Mouse (Mus musculus): Measurements from ENCODE around the gene Kctd14. TPM values are rescaled to one million over a fixed set of nuclear protein-coding genes. Genes with fewer than 3 reads are reported as not detected.
"Not testable (repeated sequence)": the region's sequence is repeated elsewhere in the genome, so short reads cannot be mapped to it uniquely, and the experiment has no call there.

Kctd14 gene
- polyA plus RNA-seq (2011; ENCODE audit: insufficient read depth, insufficient read length, low read depth, missing spikeins): not detected in 2 replicates

- not testable (repeated sequence) for H3K36me3 ChIP-seq (ENCODE audit: control insufficient read depth, insufficient read depth, low read length, poor library complexity, severe bottlenecking); H3K9me3 ChIP-seq (replicated peaks; ENCODE audit: control insufficient read depth, insufficient read depth, low read length, poor library complexity, severe bottlenecking); H3K27ac ChIP-seq (ENCODE audit: insufficient read depth, low read length)
Observed at GRCm38 (mm10) chr7:97451023-97451422, at the start of gene Kctd14. Gene Kctd14 (plus strand): TSS chr7:97451323.

DNA sequence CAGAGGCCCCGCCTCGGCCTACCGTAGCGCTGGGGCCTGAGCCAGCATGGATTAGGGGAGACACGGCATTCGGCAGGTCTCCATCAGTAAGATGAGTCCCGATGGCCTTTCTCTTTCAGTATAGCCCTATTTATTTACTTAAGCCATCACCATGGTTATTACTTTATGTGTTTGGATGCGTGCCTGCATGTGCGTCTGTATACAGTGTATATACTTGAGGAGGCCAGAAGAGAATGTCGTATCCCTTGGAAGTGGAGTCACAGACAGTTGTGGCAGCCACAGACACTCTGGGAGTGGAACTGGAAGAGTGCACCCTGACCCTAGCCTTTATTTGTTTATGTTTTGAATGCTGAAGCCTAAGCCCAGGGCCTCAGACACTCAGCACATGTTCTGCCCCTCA is 44.0 kb upstream of the Kctd14 start:
- Histone ChIP-seq H3K27ac (ENCODE audit: insufficient read depth, low read length) (no peak overlapping the region), H3K4me3 (ENCODE audit: low read depth, low read length) (no peak overlapping the region), H3K9me3 (replicated peaks; ENCODE audit: control insufficient read depth, insufficient read depth, low read length, poor library complexity, severe bottlenecking) (no peaks in the 10 kb centered on the region; the same call in 1 of the 2 replicates), H3K27me3 (ENCODE audit: control insufficient read depth, insufficient read depth, low read length, poor library complexity, severe bottlenecking) (no peaks in the 10 kb centered on the region), H3K4me1 (ENCODE audit: control insufficient read depth, insufficient read depth, low read length) (no peaks in the 10 kb centered on the region), H3K9ac (ENCODE audit: low read depth, poor library complexity, severe bottlenecking) (no peak overlapping the region), H3K36me3 (ENCODE audit: control insufficient read depth, insufficient read depth, low read length, poor library complexity, severe bottlenecking) (peaks cover 10% of the 10 kb centered on the region)
- TF ChIP-seq CTCF (IDR thresholded peaks at IDR 0.05; ENCODE audit: low read depth, low read length) (no peak), EP300 (IDR thresholded peaks at IDR 0.05; ENCODE audit: insufficient read depth, low read depth, low read length) (no peak), POLR2A (IDR thresholded peaks at IDR 0.05; ENCODE audit: insufficient read depth, low read length) (no peak)

More at GRCm38 (mm10) chr7:97451023-97451422, at the start of gene Kctd14:
- H3K4me1 ChIP-seq (ENCODE audit: control insufficient read depth, insufficient read depth, low read length); H3K9ac ChIP-seq (ENCODE audit: low read depth, poor library complexity, severe bottlenecking); H3K4me3 ChIP-seq (ENCODE audit: low read depth, low read length); H3K27me3 ChIP-seq (ENCODE audit: control insufficient read depth, insufficient read depth, low read length, poor library complexity, severe bottlenecking): not testable (repeated sequence)

DNA sequence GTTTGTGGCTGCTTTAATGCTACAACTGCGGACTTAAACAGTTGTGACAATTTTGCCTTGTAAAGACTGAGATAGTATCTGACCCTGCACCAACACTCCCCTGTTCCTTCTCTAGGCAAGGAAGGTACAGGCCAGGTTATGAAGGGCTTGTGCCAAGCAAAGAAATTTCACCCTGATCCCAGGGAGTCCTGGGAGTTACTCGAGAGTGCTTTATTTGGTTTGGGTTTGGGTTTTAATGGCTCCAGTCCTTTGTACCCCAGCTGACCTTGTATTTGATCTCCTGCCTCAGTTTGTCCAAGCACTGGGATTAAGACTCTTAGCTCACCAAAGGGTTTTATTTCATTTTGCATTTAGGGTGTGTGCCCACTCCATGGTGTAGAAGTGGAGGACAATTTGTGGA is 40.0 kb upstream of the Kctd14 start:
- Histone ChIP-seq H3K36me3 (ENCODE audit: control insufficient read depth, insufficient read depth, low read length, poor library complexity, severe bottlenecking) (peaks cover 10% of the 10 kb centered on the region), H3K4me1 (ENCODE audit: control insufficient read depth, insufficient read depth, low read length) (peaks cover 2% of the 10 kb centered on the region), H3K4me3 (ENCODE audit: low read depth, low read length) (no peak overlapping the region), H3K27ac (ENCODE audit: insufficient read depth, low read length) (no peak overlapping the region), H3K27me3 (ENCODE audit: control insufficient read depth, insufficient read depth, low read length, poor library complexity, severe bottlenecking) (no peaks in the 10 kb centered on the region), H3K9ac (ENCODE audit: low read depth, poor library complexity, severe bottlenecking) (no peak overlapping the region), H3K9me3 (replicated peaks; ENCODE audit: control insufficient read depth, insufficient read depth, low read length, poor library complexity, severe bottlenecking) (no peaks in the 10 kb centered on the region)
- TF ChIP-seq EP300 (IDR thresholded peaks at IDR 0.05; ENCODE audit: insufficient read depth, low read depth, low read length) (no peak), CTCF (IDR thresholded peaks at IDR 0.05; ENCODE audit: low read depth, low read length) (no peak), POLR2A (IDR thresholded peaks at IDR 0.05; ENCODE audit: insufficient read depth, low read length) (no peak)

DNA sequence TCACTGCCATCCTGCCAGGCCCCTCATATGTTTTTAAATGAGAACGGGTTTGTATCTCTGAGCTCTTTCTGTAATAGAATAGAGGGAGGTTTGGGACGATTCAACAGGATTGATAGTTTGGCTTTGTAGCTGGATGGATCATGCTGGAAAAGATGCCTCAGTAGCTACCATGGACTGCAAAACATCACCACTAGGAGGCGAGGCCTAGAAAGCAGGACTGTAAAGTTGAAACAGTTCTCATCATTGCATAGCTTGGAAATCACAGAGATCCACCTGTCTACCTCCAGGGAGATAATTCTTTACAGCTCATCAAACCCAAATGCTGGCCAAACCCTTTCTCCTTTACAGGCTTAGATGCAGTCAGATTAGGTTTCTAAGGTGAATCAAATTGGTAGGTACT is 39.5 kb upstream of the Kctd14 start:
- Histone ChIP-seq H3K27ac (ENCODE audit: insufficient read depth, low read length) (no peak overlapping the region), H3K27me3 (ENCODE audit: control insufficient read depth, insufficient read depth, low read length, poor library complexity, severe bottlenecking) (no peaks in the 10 kb centered on the region), H3K4me3 (ENCODE audit: low read depth, low read length) (no peak overlapping the region), H3K9ac (ENCODE audit: low read depth, poor library complexity, severe bottlenecking) (no peak overlapping the region), H3K36me3 (ENCODE audit: control insufficient read depth, insufficient read depth, low read length, poor library complexity, severe bottlenecking) (peaks cover 10% of the 10 kb centered on the region), H3K4me1 (ENCODE audit: control insufficient read depth, insufficient read depth, low read length) (peaks cover 2% of the 10 kb centered on the region), H3K9me3 (replicated peaks; ENCODE audit: control insufficient read depth, insufficient read depth, low read length, poor library complexity, severe bottlenecking) (no peaks in the 10 kb centered on the region)
- no peak for TF ChIP-seq CTCF (IDR thresholded peaks at IDR 0.05; ENCODE audit: low read depth, low read length)
- no peak for TF ChIP-seq EP300 (IDR thresholded peaks at IDR 0.05; ENCODE audit: insufficient read depth, low read depth, low read length)
- TF ChIP-seq POLR2A (IDR thresholded peaks at IDR 0.05; ENCODE audit: insufficient read depth, low read length): no peak

GRCm38 (mm10) chr7:97413981-97414380 is 37.1 kb upstream of the Kctd14 start:
- Histone ChIP-seq H3K9me3 (replicated peaks; ENCODE audit: control insufficient read depth, insufficient read depth, low read length, poor library complexity, severe bottlenecking) (no peaks in the 10 kb centered on the region), H3K4me1 (ENCODE audit: control insufficient read depth, insufficient read depth, low read length) (peaks cover 2% of the 10 kb centered on the region), H3K27me3 (ENCODE audit: control insufficient read depth, insufficient read depth, low read length, poor library complexity, severe bottlenecking) (no peaks in the 10 kb centered on the region), H3K36me3 (ENCODE audit: control insufficient read depth, insufficient read depth, low read length, poor library complexity, severe bottlenecking) (peaks cover 5% of the 10 kb centered on the region; the same call in 1 of the 2 replicates), H3K4me3 (ENCODE audit: low read depth, low read length) (no peak overlapping the region), H3K27ac (ENCODE audit: insufficient read depth, low read length) (no peak overlapping the region), H3K9ac (ENCODE audit: low read depth, poor library complexity, severe bottlenecking) (no peak overlapping the region)
- TF ChIP-seq EP300 (IDR thresholded peaks at IDR 0.05; ENCODE audit: insufficient read depth, low read depth, low read length): no peak
- TF ChIP-seq POLR2A (IDR thresholded peaks at IDR 0.05; ENCODE audit: insufficient read depth, low read length): no peak
- TF ChIP-seq CTCF (IDR thresholded peaks at IDR 0.05; ENCODE audit: low read depth, low read length): no peak

DNA sequence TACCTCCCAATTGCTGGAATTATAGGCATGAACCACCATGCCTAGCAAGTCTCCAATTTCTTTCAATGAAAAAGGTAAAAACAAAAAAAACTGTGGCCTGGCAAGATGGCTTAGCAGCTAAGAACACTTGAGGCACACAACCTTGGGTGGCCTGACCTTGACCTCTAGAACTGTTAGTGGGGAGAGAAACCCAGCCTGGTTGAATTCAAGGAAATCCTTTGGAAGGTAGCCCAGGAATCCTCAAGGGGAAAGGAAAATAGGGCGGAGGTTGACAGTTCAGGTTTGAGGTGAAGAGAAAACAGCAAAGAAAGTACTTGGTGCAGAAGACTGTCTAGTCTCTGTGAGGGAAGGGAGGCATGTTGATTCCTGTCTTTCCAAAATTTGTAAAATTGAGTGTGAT is 36.7 kb upstream of the Kctd14 start:
- H3K4me1 ChIP-seq (ENCODE audit: control insufficient read depth, insufficient read depth, low read length): peaks cover 2% of the 10 kb centered on the region
- H3K9me3 ChIP-seq (replicated peaks; ENCODE audit: control insufficient read depth, insufficient read depth, low read length, poor library complexity, severe bottlenecking): no peaks in the 10 kb centered on the region
- H3K4me3 ChIP-seq (ENCODE audit: low read depth, low read length): no peak overlapping the region
- no peaks in the 10 kb centered on the region for H3K27me3 ChIP-seq (ENCODE audit: control insufficient read depth, insufficient read depth, low read length, poor library complexity, severe bottlenecking)
- no peak overlapping the region for H3K9ac ChIP-seq (ENCODE audit: low read depth, poor library complexity, severe bottlenecking)
- no peak overlapping the region for H3K27ac ChIP-seq (ENCODE audit: insufficient read depth, low read length)
- no peak for TF ChIP-seq CTCF (IDR thresholded peaks at IDR 0.05; ENCODE audit: low read depth, low read length)
- TF ChIP-seq EP300 (IDR thresholded peaks at IDR 0.05; ENCODE audit: insufficient read depth, low read depth, low read length): no peak
- no peak for TF ChIP-seq POLR2A (IDR thresholded peaks at IDR 0.05; ENCODE audit: insufficient read depth, low read length)
- peaks cover 1% of the 10 kb centered on the region; the same call in 1 of the 2 replicates for H3K36me3 ChIP-seq (ENCODE audit: control insufficient read depth, insufficient read depth, low read length, poor library complexity, severe bottlenecking)
